Mouse (Mus musculus) lung, postnatal 25 days (tissue): ENCODE measurements around the gene Nfkb2.

ENCODE experiments used
- DNase-seq: peaks from one replicate; pipeline ENCODE4 v3.0.0; 2022; ENCODE audit warnings: low spot score

Gene Nfkb2

DNA sequence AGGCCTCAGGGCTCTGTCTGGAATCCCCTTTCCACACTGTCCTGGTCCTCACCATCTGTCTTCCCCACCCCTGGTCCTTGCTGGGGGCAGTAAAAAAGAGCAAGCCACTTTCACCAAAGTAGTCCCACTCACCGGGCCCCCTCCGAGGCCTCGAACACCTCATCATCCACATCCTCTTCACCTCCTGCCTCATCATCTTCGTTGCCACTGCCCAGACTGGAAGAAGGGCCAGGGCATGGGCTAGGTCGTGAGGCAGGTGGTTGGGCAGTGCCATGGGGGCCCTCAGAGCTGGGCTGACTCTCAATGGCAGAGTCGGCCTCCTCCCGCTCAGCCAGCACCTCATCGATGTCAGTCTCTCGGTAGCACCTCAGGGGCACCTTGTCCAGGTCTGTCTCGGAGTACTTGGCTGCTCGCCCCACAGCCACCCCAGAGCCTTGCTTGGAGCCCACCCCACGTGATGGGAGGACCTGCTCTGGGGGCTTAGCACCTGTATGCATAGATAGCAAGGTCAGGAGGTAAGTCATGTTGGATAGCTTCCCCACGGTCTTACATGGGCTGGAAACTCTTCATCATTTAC lies 19.0 kb downstream of the Nfkb2 start:
- no peak for DNase-seq

DNA sequence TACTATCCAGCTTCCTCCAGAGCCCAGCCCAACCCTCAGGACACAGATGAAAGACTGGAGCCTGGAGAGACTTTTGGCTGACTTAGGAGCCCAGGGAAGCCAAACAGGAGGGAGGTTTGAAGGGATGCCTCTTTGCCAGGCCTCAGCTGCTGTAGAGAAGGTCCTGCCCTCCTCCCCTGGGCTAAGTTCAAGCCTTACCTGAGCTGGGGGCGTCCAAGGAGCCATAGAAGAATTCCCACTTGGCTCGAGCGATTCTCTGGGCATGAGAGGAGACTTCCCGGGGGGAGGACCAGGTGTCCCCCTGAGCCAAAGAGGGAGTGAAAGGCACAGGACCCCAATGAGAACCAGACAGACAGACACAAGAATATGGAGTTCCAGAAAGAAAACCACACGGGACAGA lies 19.6 kb downstream of the Nfkb2 start:
- DNase-seq: no peak

- no peak for DNase-seq
Measured at GRCm38 (mm10) chr19:46324366-46324765, 20.2 kb downstream of the Nfkb2 start.

GRCm38 (mm10) chr19:46324918-46325317 lies 20.8 kb downstream of the Nfkb2 start:
- no peak for DNase-seq

GRCm38 (mm10) chr19:46326019-46326755 lies 22.1 kb downstream of the Nfkb2 start:
- DNase-seq: no peak

DNA sequence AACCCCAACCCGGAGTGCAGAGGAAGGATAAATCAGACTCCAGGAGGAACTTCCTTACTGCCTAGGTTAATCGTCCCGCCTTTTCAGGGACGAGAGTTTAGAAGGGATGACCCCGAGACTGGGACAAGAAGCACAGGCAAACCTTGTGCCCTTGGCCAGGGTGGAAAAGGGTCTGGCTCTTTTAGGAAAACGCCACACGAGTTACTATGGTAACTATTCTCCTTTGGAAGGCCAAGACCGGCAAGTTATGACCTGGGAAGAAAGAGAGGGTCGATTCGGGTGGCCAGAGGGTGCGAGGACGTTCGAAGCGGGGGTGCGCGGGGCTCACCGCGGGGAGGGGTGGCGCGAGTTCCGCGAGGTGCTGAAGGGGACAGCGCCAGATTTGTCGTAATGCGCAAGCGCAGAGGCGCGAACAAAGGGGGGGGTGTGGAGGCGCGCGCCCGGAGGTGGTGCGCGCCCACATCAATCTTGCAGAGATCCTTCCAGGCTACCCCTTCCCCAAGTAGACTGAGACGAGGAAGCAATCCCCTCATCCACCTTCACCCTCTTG lies 22.7 kb downstream of the Nfkb2 start, which contains the start of gene Psd:
Psd (minus strand) TSS at position 401 of the 550 bp plus-strand sequence.
- no peak for DNase-seq

- DNase-seq: no peak
Measured at GRCm38 (mm10) chr19:46327531-46328064, 23.5 kb downstream of the Nfkb2 start.

DNA sequence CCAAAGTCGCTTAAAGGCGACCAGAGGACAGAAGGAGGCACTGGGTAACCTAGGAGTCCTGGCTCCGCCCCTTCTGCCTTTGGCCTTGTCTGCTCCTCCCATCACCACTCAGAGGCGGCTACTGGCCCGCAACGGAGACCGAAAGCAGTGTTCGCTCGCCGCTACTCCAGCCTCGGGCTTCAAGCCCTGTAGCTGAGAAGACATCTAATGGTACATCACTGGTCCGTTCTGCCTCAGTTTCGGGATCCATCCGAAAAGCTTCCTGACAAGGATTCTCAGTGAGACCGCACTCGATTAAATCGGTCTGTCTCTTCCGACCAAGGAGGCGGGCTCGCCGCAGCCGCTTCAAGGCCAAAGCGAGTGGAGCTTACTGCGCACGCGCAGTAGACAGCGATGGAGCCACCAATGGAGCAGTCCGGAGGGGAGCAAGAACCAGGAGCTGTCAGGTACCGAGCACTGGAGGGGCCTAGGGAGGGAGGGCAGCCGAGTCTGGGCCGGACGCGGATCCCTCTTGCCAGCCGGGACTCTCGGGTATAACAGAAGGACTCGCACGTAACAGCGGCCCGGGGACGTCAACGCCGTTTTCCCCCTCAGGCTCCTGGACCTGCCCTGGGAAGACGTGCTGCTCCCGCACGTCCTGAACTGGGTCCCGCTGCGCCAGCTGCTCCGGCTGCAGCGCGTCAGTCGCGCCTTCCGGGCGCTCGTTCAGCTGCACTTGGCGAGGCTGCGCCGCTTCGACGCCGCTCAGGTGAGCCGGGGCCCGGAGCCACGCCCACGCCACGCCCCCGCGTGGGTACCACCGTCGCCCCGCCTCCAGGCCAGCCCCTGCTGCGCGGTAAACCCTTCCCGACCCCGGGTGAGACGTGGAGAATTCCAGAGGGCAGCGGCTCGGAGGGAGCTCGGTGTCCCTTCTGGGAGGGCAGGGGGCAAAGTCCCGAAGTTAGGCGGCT lies 24.2 kb downstream of the Nfkb2 start, which contains the start of gene Fbxl15:
Fbxl15 (plus strand) TSS at position 104 of the 950 bp plus-strand sequence.
- DNase-seq: peak; percentile 94

DNA sequence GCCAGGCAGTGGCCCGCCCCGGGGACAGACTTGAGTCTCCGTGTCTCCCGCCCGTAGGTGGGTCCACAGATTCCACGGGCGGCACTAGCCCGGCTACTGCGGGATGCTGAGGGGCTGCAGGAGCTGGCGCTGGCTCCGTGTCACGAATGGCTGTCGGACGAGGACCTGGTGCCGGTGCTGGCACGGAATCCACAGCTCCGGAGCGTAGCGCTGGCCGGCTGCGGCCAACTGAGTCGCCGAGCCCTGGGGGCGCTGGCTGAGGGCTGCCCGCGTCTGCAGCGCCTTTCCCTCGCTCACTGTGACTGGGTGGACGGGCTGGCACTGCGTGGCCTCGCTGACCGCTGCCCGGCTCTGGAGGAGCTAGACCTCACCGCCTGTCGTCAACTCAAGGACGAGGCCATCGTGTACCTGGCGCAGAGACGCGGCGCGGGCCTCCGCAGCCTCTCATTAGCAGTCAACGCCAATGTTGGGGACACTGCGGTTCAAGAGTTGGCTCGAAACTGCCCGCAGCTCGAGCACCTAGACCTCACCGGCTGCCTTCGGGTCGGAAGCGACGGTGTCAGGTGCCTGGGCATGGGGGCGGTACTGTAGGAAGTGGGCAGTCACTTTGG lies 25.0 kb downstream of the Nfkb2 start:
- no peak for DNase-seq

- DNase-seq: peak; percentile 86
Measured at GRCm38 (mm10) chr19:46329951-46330350, 25.8 kb downstream of the Nfkb2 start.

GRCm38 (mm10) chr19:46330696-46331095 lies 26.6 kb downstream of the Nfkb2 start:
- no peak for DNase-seq

DNA sequence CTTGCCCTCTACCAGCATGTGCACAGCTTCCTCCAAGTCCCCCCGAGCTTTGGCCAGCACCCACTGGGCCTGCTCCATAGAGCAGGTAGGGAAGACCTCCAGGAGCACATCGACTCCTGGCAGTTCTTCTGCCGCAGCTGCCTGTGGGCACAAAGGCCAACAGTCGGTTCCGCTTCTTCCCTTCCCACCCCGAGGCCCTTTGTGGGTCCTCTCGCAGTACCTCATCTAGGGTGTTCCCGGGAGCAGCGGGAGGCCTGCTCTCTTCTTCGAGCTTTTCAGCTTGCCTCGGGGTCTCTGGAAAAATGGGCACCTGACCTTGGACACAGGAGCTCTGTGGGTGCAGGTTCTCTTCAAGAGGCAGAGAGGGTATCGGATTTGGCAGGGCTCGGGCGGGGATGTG lies 27.2 kb downstream of the Nfkb2 start:
- DNase-seq: no peak

GRCm38 (mm10) chr19:46331936-46332335 lies 27.8 kb downstream of the Nfkb2 start:
- DNase-seq: no peak

- no peak for DNase-seq
Measured at GRCm38 (mm10) chr19:46332721-46333339, 28.7 kb downstream of the Nfkb2 start.

DNA sequence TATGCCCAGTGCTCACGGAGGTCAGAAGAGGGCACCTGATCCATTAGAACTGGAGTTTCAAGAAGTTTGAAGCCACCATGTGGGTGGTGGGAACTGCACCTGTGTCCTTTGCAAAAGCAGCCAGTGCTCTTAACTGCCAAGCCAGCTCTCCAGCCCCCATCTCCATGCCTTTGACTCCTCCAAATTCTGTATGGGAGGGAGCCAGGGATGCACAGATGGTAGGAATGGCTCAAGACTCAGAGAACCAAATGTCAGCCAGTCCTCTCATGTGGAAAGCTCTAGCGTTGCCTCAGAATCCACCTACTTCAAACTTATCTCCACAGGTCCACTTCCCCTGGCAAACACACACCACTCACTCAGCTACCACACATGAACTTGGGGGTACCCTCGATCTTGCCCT lies 29.8 kb downstream of the Nfkb2 start:
- no peak for DNase-seq

- DNase-seq: no peak
Measured at GRCm38 (mm10) chr19:46337719-46338330, 33.7 kb downstream of the Nfkb2 start.

DNA sequence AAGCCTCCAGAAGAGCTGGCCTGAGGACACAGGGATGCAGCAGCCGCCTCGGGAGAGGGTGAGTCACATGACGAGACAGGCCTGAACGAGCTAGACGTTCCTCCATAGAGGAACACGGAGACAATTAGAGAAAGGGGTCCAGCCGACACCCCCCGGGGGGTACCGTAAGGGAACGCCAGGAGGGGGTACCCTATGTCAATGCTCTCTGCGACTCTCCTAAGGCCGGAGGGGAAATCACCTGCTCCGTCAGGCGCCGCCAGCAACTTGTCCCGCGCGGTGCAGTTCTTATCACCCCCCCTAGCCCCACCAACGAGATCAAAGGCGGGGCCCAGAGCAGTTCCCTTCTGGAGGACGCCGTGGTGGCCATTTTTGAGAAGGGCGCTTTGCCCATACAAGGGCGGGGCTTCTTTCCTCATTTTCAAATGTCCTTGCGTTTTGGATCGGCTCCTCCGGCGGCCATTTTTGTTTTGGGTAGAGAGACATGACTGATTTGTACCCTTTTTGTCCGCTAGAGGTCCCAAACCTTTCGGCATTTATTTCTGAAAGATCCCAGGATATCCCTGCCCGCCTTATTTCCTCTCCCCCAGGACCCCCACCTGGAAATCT lies 34.3 kb downstream of the Nfkb2 start, which contains the start of gene Cuedc2:
Cuedc2 (minus strand) TSS at position 372 of the 606 bp plus-strand sequence.
- peak; percentile 97 for DNase-seq

- DNase-seq: no peak
Measured at GRCm38 (mm10) chr19:46338942-46339286, 34.8 kb downstream of the Nfkb2 start.

GRCm38 (mm10) chr19:46339287-46339971 lies 35.3 kb downstream of the Nfkb2 start:
- DNase-seq: peak; percentile 81
